Mouse (Mus musculus) spleen, postnatal 14 days (tissue): ENCODE measurements around the gene Lmln.
A peak's percentile ranks its signal among the peaks of the same experiment; 100 is the strongest.
"Not testable (repeated sequence)": the region's sequence is repeated elsewhere in the genome, so short reads cannot be mapped to it uniquely, and the experiment has no call there.

Source experiments
- DNase-seq, 2 experiments: peaks; one replicate each; pipeline ENCODE4 v3.0.0; 2021 to 2022; ENCODE audit warnings: low spot score in 2 of 2

Gene Lmln

GRCm38 (mm10) chr16:33056786-33057185 lies 5.5 kb upstream of the Lmln start:
- no peak for DNase-seq

DNA sequence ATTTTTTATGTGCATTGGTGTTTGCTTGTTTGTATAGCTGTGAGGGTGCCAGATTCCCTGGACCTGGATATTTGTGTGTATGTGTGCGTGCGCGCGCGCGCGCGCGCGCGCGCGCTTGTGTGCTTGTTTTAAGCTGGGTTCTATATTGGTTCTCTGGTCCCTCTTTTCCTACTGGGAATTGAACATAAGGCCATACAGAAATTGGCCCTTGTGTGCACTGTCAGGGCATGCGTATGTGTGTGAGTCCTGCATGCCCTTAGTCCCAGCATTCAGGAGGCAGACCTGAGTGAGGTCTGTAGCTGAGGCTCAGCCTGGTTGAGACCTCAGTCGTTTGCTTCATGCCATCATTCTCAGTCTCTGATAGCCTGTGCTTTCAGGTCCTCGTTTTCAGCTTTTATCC lies 4.3 kb upstream of the Lmln start:
- no peak for DNase-seq

- DNase-seq = not testable (repeated sequence)
Observed at GRCm38 (mm10) chr16:33058656-33059055, 3.7 kb upstream of the Lmln start.

GRCm38 (mm10) chr16:33059471-33059870 lies 2.9 kb upstream of the Lmln start:
- no peak for DNase-seq

- no peak for DNase-seq
Observed at GRCm38 (mm10) chr16:33060926-33061325, 1.4 kb upstream of the Lmln start.

- DNase-seq = no peak
Observed at GRCm38 (mm10) chr16:33061400-33061799, 921 bp upstream of the Lmln start.

- no peak for DNase-seq
Observed at GRCm38 (mm10) chr16:33062682-33063131, 386 bp downstream of the Lmln start.

DNA sequence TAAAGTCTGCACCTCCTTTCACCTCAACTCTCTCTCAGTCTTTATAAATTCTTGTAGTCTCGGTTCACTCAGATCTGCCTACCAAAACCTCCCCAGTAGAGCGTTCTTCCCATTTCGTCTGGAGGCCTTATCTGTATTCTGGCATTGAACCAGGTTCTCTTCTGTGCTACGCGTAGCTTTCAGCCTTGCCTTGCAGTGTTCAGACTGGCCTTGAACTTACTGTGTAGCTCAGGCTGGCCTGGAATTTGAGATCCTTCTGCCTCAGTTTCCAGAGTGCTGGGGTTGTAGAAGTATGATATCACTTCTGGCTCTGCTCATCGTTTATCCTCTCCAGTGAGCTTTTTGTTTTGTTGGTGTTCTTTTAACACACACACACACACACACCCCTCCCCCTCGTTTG lies 946 bp downstream of the Lmln start:
- no peak for DNase-seq

GRCm38 (mm10) chr16:33064636-33065035 lies 2.3 kb downstream of the Lmln start:
- no peak for DNase-seq

DNA sequence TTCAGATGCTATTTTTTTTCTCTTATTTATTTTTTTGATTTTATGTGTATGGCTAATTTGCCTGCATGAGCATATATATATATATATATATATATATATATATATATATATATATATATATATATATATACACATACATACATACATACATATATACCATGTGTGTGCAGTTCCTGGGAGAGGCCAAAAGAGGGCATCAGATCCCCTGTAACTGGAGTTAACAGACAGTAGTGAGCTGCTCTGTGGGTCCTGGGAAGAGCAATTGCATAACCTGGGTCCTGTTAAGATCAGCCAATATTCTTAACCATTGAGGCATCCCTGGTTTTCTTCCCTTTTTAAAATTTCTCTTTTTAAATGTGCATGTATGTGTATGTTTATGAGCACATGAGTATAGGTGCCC lies 8.6 kb downstream of the Lmln start:
- DNase-seq = no peak

DNA sequence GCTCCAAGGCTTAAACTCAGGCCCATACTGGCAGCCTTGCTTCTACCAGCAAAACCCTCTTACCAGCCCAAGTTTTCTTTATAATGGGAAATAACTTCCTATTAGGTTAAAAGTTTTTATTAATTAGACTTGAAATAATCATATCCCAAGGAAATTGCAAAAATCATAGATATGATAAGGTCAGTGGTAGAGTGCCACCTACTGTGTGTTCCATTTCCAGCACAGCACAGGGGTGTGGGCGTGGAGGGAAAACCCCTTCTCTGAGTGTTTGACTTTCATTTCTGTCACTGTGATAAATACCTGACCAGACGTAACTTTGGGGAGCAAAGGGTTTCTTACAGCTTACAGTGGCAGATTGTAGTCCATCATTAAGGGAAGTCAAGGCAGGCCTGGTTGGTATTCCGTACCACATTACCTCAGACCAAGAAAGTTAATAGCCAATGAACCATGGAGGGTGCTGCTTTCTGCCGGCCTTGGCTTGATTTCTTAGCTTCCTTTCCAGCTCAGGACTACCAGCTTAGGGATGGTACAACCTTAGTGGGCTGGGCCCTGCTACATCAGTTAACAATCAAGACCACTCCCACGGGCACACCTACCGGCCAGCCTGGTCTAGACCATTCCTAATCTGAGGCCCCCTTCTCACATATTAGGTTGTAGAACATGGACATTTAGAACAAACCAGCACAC lies 10.7 kb downstream of the Lmln start:
- DNase-seq = peak in 1 of 2 experiments; percentile 32

GRCm38 (mm10) chr16:33074967-33075366 lies 12.6 kb downstream of the Lmln start:
- DNase-seq = no peak

DNA sequence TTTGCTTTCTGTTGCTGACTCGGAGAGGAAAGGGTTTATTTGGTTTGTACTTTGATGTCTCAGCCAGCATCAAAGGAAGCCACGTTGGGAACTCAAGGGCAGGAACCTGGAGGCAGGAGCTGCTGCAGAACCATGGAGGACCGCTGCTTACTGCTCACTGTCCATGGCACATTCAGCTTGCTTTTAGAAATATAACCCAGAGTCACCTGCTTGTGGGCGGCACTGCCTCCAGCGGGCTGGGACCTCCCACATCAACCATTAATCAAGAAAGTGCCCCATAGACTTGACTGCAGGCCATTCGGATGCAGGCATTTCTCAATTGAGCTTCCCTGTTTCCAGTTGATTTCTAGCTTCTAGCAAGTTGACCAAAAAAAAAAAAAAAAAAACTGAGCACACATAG lies 13.8 kb downstream of the Lmln start:
- DNase-seq = no peak

- no peak for DNase-seq
Observed at GRCm38 (mm10) chr16:33077069-33077627, 14.8 kb downstream of the Lmln start.

DNA sequence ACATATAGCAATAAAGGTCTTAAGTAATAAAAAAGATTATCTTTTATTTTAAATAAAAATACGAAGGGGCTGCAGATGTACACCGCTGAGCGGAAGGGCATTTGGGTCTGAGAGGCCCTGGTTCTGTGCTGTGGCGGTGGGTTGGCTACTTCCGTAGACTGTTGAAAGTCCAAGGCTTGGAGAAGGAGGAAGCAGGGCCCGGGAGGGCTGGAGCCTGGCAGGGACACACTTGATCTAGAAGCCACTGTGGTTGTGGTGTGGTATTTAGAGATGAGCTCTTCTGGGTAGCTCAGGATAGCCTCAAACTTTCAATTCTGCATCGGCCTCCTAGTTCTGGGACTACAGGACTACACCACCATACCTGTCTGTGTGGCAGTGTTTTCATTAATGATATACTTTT lies 17.7 kb downstream of the Lmln start:
- no peak for DNase-seq

GRCm38 (mm10) chr16:33082951-33083350 lies 20.6 kb downstream of the Lmln start:
- no peak for DNase-seq

GRCm38 (mm10) chr16:33083996-33084395 lies 21.7 kb downstream of the Lmln start:
- no peak for DNase-seq

GRCm38 (mm10) chr16:33085666-33086065 lies 23.3 kb downstream of the Lmln start:
- no peak for DNase-seq

- DNase-seq = no peak
Observed at GRCm38 (mm10) chr16:33113726-33114125, 51.4 kb downstream of the Lmln start.

- DNase-seq = no peak
Observed at GRCm38 (mm10) chr16:33123373-33123772, 61.1 kb downstream of the Lmln start.

- no peak for DNase-seq
Observed at GRCm38 (mm10) chr16:33123938-33124820, 61.9 kb downstream of the Lmln start.

- no peak for DNase-seq
Observed at GRCm38 (mm10) chr16:33127052-33127451, 64.7 kb downstream of the Lmln start.

DNA sequence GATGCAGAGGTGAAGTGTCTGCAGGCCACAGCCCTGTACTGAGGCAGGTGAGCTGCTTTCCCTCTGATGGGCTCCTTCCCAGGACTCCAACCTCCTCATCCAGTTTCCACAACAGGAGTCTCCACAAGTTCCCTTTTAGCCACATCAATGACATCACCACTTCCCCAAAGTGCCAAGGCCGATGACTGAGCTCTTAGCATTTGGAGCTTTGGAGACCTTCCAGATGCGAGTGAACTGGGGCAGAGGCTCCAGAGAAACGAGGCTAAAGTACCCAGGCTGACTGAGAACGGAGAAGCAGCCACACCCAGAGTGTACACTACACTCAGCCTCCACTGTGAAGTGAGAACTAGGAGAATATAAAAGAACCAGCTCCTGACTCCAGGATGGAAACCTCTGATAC lies 68.4 kb downstream of the Lmln start:
- no peak for DNase-seq
